Mouse (Mus musculus) CH12.LX (cell line): ENCODE measurements at regions not wholly inside any gene's neighbourhood (a gene's known extent, or its start where the extent isn't known, plus 50 kb on each side); places are given as distances from the start of the nearest gene placed in this dataset.

Source experiments
- DNase-seq: peaks from one replicate; pipeline ENCODE4 v3.0.0-alpha.2; 2013; ENCODE audit errors: extremely low read depth
- H3K27ac ChIP-seq: 2 replicates; pipeline ENCODE4 v1.5.1; 2012; ENCODE audit warnings: low read depth, mild to moderate bottlenecking, control low read depth, moderate library complexity; ENCODE audit not compliant: insufficient read depth
- H3K27me3 ChIP-seq: replicated peaks from 2 replicates; pipeline ENCODE3; 2012; ENCODE audit warnings: inconsistent platforms
- H3K36me3 ChIP-seq, 2 experiments: replicated peaks in 1 of 2; 2 replicates each; pipeline versions ENCODE3 to v1.6.1; 2012; ENCODE audit warnings: inconsistent platforms in 1 of 2, low read length in 1 of 2, mild to moderate bottlenecking in 1 of 2, mixed read lengths in 1 of 2, moderate library complexity in 1 of 2; ENCODE audit not compliant: control insufficient read depth in 1 of 2, insufficient read depth in 1 of 2
- H3K4me1 ChIP-seq, 2 experiments: 2 replicates each; pipeline ENCODE4 v1.6.1; 2012; ENCODE audit warnings: inconsistent platforms in 1 of 2, moderate library complexity in 1 of 2; ENCODE audit not compliant: insufficient read depth in 2 of 2, control insufficient read depth in 1 of 2
- H3K4me2 ChIP-seq: 2 replicates; pipeline ENCODE4 v1.6.1; 2012; ENCODE audit warnings: low read depth, mild to moderate bottlenecking, control low read depth; ENCODE audit not compliant: poor library complexity, insufficient read depth, severe bottlenecking
- H3K4me3 ChIP-seq, 3 experiments: fragments of 150-350 bp in 1 of 3; sonication (generic) in 1 of 3; replicated peaks in 1 of 3; 2 replicates each; pipeline versions ENCODE3 to v1.5.1; 2011 to 2012; ENCODE audit warnings: low read depth in 2 of 3, low read length in 2 of 3, mild to moderate bottlenecking in 2 of 3, moderate library complexity in 2 of 3, control low read depth in 1 of 3, improper control_type of control experiment in 1 of 3, inconsistent platforms in 1 of 3, mixed read lengths in 1 of 3; ENCODE audit not compliant: poor library complexity in 1 of 3
- H3K79me2 ChIP-seq: replicated peaks from 2 replicates; pipeline ENCODE4 v1.6.1; 2012; ENCODE audit warnings: mild to moderate bottlenecking, moderate library complexity; ENCODE audit not compliant: control insufficient read depth, poor library complexity, insufficient read depth, severe bottlenecking; ENCODE audit errors: extremely low read depth
- H3K9ac ChIP-seq: 2 replicates; pipeline ENCODE4 v1.6.1; 2012; ENCODE audit warnings: low read depth, mild to moderate bottlenecking, control low read depth, moderate library complexity; ENCODE audit not compliant: insufficient read depth
- H3K9me3 ChIP-seq: replicated peaks from 2 replicates; pipeline ENCODE3; 2012; ENCODE audit warnings: low read length, inconsistent platforms, mixed read lengths
- BHLHE40 ChIP-seq: IDR thresholded peaks from 2 replicates; pipeline ENCODE4 v1.6.1; 2011; ENCODE audit warnings: mild to moderate bottlenecking, low read depth, low read length, improper control_type of control experiment
- CHD1 ChIP-seq: IDR thresholded peaks from 2 replicates; pipeline ENCODE4 v1.6.1; 2012; ENCODE audit warnings: low read depth, low read length, improper control_type of control experiment, inconsistent platforms
- CTCF ChIP-seq, 2 experiments: IDR thresholded peaks in 1 of 2; conservative IDR thresholded peaks in 1 of 2; 2 replicates each; pipeline ENCODE4 v1.5.1; 2011 to 2012; ENCODE audit warnings: low read depth in 2 of 2, low read length in 2 of 2, improper control_type of control experiment in 1 of 2, inconsistent platforms in 1 of 2, mild to moderate bottlenecking in 1 of 2, moderate library complexity in 1 of 2
- E2F4 ChIP-seq: IDR thresholded peaks from 2 replicates; pipeline ENCODE4 v1.6.1; 2011; ENCODE audit warnings: low read depth, low read length, improper control_type of control experiment; ENCODE audit not compliant: insufficient replicate concordance
- ELF1 ChIP-seq: IDR thresholded peaks from 2 replicates; pipeline ENCODE4 v1.6.1; 2014; ENCODE audit warnings: low read depth, mild to moderate bottlenecking, inconsistent platforms, low read length, improper control_type of control experiment
- EP300 ChIP-seq: IDR thresholded peaks from 2 replicates; pipeline ENCODE4 v1.6.1; 2011; ENCODE audit warnings: low read length, improper control_type of control experiment
- ETS1 ChIP-seq: conservative IDR thresholded peaks from 2 replicates; pipeline ENCODE4 v1.6.1; 2012; ENCODE audit warnings: low read depth, mild to moderate bottlenecking, inconsistent platforms, low read length, improper control_type of control experiment, moderate library complexity
- GABPA ChIP-seq: IDR thresholded peaks from 2 replicates; pipeline ENCODE4 v1.6.1; 2012; ENCODE audit warnings: low read depth, low read length, improper control_type of control experiment, inconsistent platforms; ENCODE audit not compliant: insufficient replicate concordance
- HCFC1 ChIP-seq: IDR thresholded peaks from 2 replicates; pipeline ENCODE4 v1.6.1; 2012; ENCODE audit warnings: low read depth, mild to moderate bottlenecking, inconsistent platforms, low read length, improper control_type of control experiment
- IRF4 ChIP-seq: IDR thresholded peaks from 2 replicates; pipeline ENCODE4 v1.6.1; 2014; ENCODE audit warnings: low read depth, mild to moderate bottlenecking, inconsistent platforms, low read length, improper control_type of control experiment
- JUND ChIP-seq: conservative IDR thresholded peaks from 2 replicates; pipeline ENCODE4 v1.6.1; 2011; ENCODE audit warnings: low read depth, low read length, improper control_type of control experiment
- MAFK ChIP-seq: IDR thresholded peaks from 2 replicates; pipeline ENCODE4 v1.6.1; 2011; ENCODE audit warnings: low read length, improper control_type of control experiment; ENCODE audit not compliant: insufficient replicate concordance
- MYC ChIP-seq: IDR thresholded peaks from 2 replicates; pipeline ENCODE4 v1.6.1; 2011; ENCODE audit warnings: low read depth, mild to moderate bottlenecking, improper control_type of control experiment, low read length
- NRF1 ChIP-seq: IDR thresholded peaks from 2 replicates; pipeline ENCODE4 v1.6.1; 2014; ENCODE audit warnings: low read depth, mild to moderate bottlenecking, inconsistent platforms, low read length, improper control_type of control experiment, moderate library complexity
- PAX5 ChIP-seq: IDR thresholded peaks from 2 replicates; pipeline ENCODE4 v1.6.1; 2012; ENCODE audit warnings: low read length, inconsistent platforms, mixed read lengths
- POLR2AphosphoS2 ChIP-seq: IDR thresholded peaks from 2 replicates; pipeline ENCODE4 v1.6.1; 2011; ENCODE audit warnings: low read depth, low read length, improper control_type of control experiment
- SIN3A ChIP-seq: IDR thresholded peaks from 2 replicates; pipeline ENCODE4 v1.6.1; 2012; ENCODE audit warnings: low read length, improper control_type of control experiment, inconsistent platforms
- TBP ChIP-seq: conservative IDR thresholded peaks from 2 replicates; pipeline ENCODE4 v1.6.1; 2011; ENCODE audit warnings: low read depth, low read length, improper control_type of control experiment
- USF1 ChIP-seq: IDR thresholded peaks from 2 replicates; pipeline ENCODE4 v1.6.1; 2014; ENCODE audit warnings: low read depth, mild to moderate bottlenecking, inconsistent platforms, low read length, improper control_type of control experiment
- ZKSCAN1 ChIP-seq: IDR thresholded peaks from 2 replicates; pipeline ENCODE4 v1.6.1; 2012; ENCODE audit warnings: low read depth, inconsistent platforms, low read length, improper control_type of control experiment, borderline replicate concordance
- ZMIZ1 ChIP-seq: IDR thresholded peaks from 2 replicates; pipeline ENCODE4 v1.6.1; 2012; ENCODE audit warnings: low read depth, mild to moderate bottlenecking, inconsistent platforms, low read length, improper control_type of control experiment
- ZNF384 ChIP-seq: IDR thresholded peaks from 2 replicates; pipeline ENCODE4 v1.6.1; 2012; ENCODE audit warnings: low read depth, low read length, improper control_type of control experiment, inconsistent platforms
- dilution Hi-C: fragments of 300-500 bp; cut with MboI; formaldehyde crosslinking; loops from 2 replicates; pipeline ENCODE4 v1.14.3; 2020; ENCODE audit warnings: low sequenced_read_pairs; ENCODE audit not compliant: extremely low pct_unique_long_range_greater_than_20kb, extremely low pct_ligation_motif_present
- in situ Hi-C: fragments of 300-500 bp; cut with MboI; formaldehyde crosslinking; loops from 3 replicates; pipeline ENCODE4 v1.14.3; 2019; ENCODE audit warnings: low sequenced_read_pairs, low pct_ligation_motif_present, low pct_unique_long_range_greater_than_20kb, mixed read lengths

DNA sequence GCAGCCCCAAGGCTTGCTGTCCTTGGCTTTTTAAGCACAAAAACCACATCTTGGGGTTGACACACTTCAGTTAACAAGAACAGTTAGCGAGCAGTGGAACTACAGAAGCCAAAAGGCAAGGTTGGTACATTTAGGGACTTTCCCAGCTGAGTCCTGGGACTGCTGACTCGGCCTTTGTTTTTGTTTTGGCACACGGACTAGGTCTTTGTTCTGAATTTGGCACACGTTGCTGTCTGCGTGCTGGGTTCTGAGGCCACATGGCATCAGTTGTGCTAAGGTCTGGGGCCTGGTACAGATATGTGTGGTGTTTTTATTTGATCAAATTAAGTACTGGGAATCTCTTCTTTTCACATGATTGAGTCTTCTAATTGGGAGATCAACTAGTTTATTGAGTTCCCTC, 124.1 kb upstream of the Gm6793 start:
- TF ChIP-seq ELF1 = no peak
- TF ChIP-seq E2F4 = no peak
- no peak for TF ChIP-seq EP300
- no peak for TF ChIP-seq IRF4
- TF ChIP-seq ZKSCAN1 = no peak
- no peak for TF ChIP-seq MAFK
- TF ChIP-seq POLR2AphosphoS2 = no peak
- TF ChIP-seq ZNF384 = no peak
- TF ChIP-seq CHD1 = no peak
- TF ChIP-seq HCFC1 = no peak
- TF ChIP-seq PAX5 = no peak
- no peak for TF ChIP-seq NRF1
- no peak for TF ChIP-seq TBP
- TF ChIP-seq SIN3A = no peak
- TF ChIP-seq BHLHE40 = no peak
- no peak for TF ChIP-seq ZMIZ1
- TF ChIP-seq JUND = no peak
- TF ChIP-seq GABPA = no peak
- no peak for TF ChIP-seq MYC
- no peak for TF ChIP-seq ETS1
- Histone ChIP-seq H3K9me3 (peaks cover 55% of the 10 kb centered on the region), H3K27ac (no peak overlapping the region), H3K4me3 (no peak overlapping the region), H3K36me3 (no peaks in the 10 kb centered on the region), H3K4me2 (no peak overlapping the region), H3K79me2 (no peaks in the 10 kb centered on the region), H3K9ac (no peak overlapping the region), H3K27me3 (no peaks in the 10 kb centered on the region), H3K4me1 (no peaks in the 10 kb centered on the region)
- no peak for DNase-seq
- in situ Hi-C loops (no loop called here), dilution Hi-C loops (no loop called here)

DNA sequence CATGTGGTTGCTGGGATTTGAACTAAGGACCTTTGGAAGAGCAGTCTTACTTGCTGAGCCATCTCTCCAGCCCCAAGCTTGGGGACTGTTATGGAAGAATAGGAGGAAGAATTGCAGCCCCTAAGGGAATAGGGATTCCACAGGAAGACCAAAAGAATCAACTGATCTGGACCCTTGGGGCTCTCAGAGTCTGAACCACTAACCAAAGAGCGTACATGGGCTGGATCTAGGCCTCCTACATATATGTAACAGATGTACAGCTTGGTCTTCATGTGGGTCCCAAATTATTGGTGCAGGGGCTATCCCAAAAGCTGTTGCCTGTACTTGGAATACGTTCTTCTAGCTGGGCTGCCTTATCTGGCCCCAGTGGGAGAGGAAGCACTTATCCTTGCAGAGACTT, 115.4 kb upstream of the Gm6793 start:
- H3K4me3 ChIP-seq = no peak overlapping the region
- DNase-seq = no peak
- dilution Hi-C loops (no loop called here), in situ Hi-C loops (no loop called here)
- no peak overlapping the region for H3K27ac ChIP-seq
- no peak overlapping the region for H3K9ac ChIP-seq
- no peaks in the 10 kb centered on the region for H3K36me3 ChIP-seq
- H3K4me1 ChIP-seq = no peaks in the 10 kb centered on the region
- no peaks in the 10 kb centered on the region for H3K79me2 ChIP-seq
- TF ChIP-seq GABPA = no peak
- no peak for TF ChIP-seq NRF1
- TF ChIP-seq CTCF (conservative IDR thresholded peaks at IDR 0.05 in 1 of 2, IDR thresholded peaks at IDR 0.05 in 1 of 2; ENCODE audit: low read depth in 2 of 2, low read length in 2 of 2) = no peak
- no peak for TF ChIP-seq HCFC1
- no peak for TF ChIP-seq USF1
- no peak for TF ChIP-seq ELF1
- no peak for TF ChIP-seq ZMIZ1
- TF ChIP-seq ZNF384 = no peak
- TF ChIP-seq BHLHE40 = no peak
- no peak for TF ChIP-seq ZKSCAN1
- peaks cover 50% of the 10 kb centered on the region for H3K9me3 ChIP-seq
- no peaks in the 10 kb centered on the region for H3K27me3 ChIP-seq
- H3K4me2 ChIP-seq = no peak overlapping the region
